Mouse (Mus musculus): ENCODE results near the gene Usp50.

Gene Usp50

GRCm38 (mm10) chr2:126783370-126783769, at the start of gene Usp50:
TSS of gene Usp50 (minus strand) at chr2:126783470.
- no peak for DNase-seq

- DNase-seq = no peak
Observed at GRCm38 (mm10) chr2:126817414-126817813, 34.1 kb upstream of the Usp50 start.

DNA sequence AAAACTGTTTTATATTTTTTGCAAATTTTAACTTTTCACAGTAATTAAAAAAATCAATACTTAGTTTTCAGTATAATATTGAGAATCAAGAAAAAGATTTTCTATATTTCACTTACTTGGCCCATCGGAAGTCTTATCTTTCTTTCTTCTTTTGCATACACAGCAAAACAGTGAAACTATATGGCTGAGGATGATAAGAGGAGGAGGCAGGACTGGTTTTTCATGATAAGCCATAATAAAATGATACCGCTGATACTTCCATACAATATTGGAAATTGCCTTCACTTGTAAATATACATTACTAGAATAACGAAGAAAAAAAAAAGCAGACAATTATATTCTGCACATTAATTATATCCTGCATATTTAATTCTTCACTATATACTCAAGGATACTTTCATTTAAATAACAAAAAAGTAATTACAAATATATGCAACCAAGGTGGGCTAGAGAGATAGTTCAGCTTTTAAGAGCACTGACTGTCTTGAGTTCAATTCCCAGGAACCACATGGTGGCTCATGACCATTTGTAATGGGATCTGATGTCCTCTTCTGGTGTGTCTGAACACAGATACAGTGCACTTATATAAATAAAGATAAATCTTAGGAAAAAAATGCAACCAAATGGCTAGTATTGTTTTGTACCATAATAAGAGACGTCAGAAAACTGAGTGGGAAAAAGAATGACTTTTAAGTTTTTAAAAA, 33.5 kb upstream of the Usp50 start:
- no peak for DNase-seq

- no peak for DNase-seq
Observed at GRCm38 (mm10) chr2:126815822-126816221, 32.6 kb upstream of the Usp50 start.

GRCm38 (mm10) chr2:126801980-126802379, 18.7 kb upstream of the Usp50 start:
- no peak for DNase-seq

DNA sequence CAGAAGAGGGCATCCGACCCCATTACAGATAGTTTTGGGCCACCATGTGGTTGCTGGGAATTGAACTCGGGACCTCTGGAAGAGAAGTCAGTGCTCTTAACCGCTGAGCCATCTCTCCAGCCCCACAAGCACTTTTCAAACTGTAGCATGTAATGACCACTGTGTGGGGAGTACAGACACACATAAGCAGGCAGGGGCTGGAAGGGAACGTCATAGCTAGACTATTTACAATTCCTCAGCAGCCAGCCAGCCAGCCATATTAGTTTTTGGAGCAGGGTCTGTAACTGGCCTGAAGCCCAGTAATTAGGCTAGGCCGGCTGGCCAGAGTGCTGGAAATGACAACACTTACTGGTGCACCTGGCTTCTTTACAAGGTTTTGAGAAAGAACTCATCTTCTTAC, 15.2 kb upstream of the Usp50 start:
- DNase-seq = no peak

DNA sequence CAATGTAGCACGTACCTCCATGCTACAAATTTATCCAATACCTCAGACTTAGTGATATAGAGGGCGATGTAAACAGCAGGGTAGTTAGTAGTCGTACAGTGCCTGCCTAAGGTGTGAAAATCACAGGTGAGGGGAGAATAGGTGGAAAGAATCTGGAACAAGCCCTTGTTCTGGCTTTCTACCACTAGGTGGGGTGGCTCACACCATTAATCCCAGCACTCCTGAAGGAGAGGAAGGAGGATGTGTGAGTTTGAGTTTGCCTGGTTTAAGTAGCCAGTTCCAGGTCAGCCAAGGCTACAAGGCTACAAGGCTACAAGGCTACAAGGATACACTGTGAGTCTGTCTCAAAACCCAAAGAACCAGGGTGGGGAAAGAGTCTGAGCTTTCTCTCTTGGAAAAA, 12.4 kb upstream of the Usp50 start:
- DNase-seq = no peak

DNA sequence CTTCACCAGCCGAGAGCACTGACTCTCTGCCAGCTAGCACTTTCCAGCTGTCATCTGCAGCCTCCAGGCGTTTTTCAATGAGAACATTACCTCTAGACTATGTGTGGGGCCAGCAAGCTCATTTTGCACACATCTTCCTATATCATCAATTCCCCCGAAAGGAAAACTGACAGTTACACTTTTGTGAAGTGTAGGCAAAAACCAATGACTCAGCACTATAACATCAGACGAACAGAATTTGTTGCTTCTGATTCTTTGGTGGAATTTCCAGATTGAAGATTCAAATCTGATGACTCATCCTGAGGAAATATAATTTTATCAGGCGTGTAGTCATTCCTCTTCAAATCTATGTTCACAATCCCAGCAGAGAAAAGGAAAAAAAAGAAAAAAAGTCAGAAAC, 9.3 kb upstream of the Usp50 start:
- no peak for DNase-seq

- DNase-seq = no peak
Observed at GRCm38 (mm10) chr2:126787721-126788342, 4.6 kb upstream of the Usp50 start.

- DNase-seq = no peak
Observed at GRCm38 (mm10) chr2:126782433-126782832, 837 bp downstream of the Usp50 start.

DNA sequence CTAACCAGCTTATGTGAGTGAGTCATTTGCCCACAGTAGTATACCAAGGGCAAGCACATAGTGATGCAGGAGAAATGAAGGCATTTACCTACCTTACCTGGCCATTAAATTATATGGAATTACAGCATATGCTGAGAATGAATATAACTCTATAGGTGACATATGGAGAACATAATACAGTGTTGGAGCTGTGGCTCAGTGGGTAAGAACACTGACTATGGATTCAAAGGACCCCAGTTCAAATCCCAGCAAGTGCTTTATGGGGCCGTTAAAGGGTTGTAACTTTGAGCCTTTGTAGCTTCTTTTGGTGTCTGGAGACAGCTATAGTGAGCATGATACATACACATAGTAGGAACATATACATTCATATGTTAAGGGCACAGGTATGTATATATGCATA, 1.8 kb downstream of the Usp50 start:
- no peak for DNase-seq

GRCm38 (mm10) chr2:126780286-126780685, 3.0 kb downstream of the Usp50 start:
- no peak for DNase-seq

- no peak for DNase-seq
Observed at GRCm38 (mm10) chr2:126778806-126779205, 4.5 kb downstream of the Usp50 start.

GRCm38 (mm10) chr2:126776416-126776815, 6.9 kb downstream of the Usp50 start:
- no peak for DNase-seq

DNA sequence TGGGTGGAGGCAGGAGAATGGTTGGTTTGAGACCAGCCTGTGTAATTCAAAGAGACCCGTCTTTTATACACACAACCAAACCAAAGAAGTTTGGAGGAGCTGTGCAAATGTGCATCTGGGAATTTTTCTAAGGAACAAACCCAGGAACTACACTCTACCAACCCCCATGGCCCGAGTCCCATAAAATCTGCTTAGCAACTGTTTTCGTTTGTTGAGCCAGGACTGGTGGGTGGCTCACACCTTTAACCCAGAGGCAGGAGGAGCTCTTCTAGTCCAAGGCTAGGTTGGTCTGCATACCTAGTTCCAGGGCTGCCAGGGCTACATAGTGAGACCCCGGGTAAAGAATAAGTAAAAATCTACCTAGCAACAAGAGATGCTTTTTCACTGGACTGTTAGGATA, 7.3 kb downstream of the Usp50 start:
- DNase-seq = no peak

DNA sequence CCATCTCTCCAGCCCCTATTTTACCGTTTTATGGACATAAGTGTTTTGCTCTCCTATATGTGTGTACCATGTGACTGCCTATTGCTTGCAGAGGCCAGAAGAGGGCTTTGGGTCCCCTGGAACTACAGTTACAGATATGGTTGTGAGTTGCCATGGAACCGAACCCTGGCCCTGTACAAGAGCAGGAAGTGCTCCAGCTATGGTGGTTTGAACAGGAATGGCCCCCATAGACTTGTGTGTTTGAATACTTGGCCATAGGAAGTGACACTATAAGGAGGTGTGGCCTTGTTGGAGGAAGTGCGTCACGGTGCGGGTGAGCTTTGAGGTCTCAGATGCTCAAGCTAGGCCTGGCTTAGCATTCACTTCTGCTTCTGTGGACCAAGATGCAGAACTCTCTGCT, 11.1 kb downstream of the Usp50 start:
- DNase-seq = no peak

GRCm38 (mm10) chr2:126769431-126770181, 13.7 kb downstream of the Usp50 start:
- no peak for DNase-seq

- no peak for DNase-seq
Observed at GRCm38 (mm10) chr2:126768194-126768593, 15.1 kb downstream of the Usp50 start.

- no peak for DNase-seq
Observed at GRCm38 (mm10) chr2:126767599-126767998, 15.7 kb downstream of the Usp50 start.

GRCm38 (mm10) chr2:126765867-126766582, 17.2 kb downstream of the Usp50 start:
- DNase-seq = no peak

- DNase-seq = no peak
Observed at GRCm38 (mm10) chr2:126759351-126759750, 23.9 kb downstream of the Usp50 start.

GRCm38 (mm10) chr2:126755664-126756063, 27.6 kb downstream of the Usp50 start:
- DNase-seq = no peak

GRCm38 (mm10) chr2:126743389-126743788, 39.9 kb downstream of the Usp50 start:
- DNase-seq = no peak

Data from thymus, postnatal 14 days (tissue).